30 mouse cellular contexts compared by ENCODE assay signal in the genomic region with DNA sequence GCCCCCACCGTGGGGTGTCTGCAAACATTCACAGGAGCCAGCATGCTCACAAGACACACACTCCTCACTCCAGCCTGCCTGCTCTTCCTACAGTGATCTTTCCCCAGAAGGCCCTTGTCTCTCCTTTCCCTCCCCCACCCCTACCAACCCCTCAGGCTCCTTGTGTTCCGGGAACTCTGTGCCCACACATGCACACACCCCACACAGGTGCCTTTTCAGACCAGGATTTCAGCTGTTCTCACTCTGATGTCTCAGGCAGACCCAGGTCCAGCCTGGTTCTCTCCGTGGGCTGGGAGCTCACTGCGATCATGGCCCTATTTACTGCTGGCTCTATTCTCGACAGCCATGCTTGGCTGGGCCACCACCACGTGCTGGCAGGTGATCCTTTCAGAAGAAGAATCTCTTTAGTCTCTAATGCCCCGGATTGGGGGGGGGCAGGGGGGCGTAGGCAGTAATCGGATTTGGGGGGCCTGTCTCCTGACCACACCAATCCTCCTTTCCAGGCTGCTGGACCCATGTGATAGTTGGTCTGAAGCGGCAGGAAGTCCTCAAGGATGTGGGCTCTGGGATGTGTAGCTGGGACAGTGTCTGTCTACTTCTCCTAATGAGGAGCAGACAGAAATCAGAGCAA. TPM values are rescaled to one million over a fixed set of nuclear protein-coding genes. Genes with fewer than 3 reads are reported as not detected.
DNase-seq lines count a peak whose midpoint lies in the region; ATAC-seq and TF ChIP-seq lines count a peak whose summit lies in the region.
"Had no signal": no experiment of that assay in that cellular context is flagged by ENCODE, and none has a peak within 500 bp of the region (broad histone marks: within the 10 kb centered on the region; RNA-seq: fewer than 3 reads in every experiment).

No protein-coding gene starts in this region.

- H3K9ac ChIP-seq in midbrain, embryonic 14.5 days (replicated peaks; ENCODE audit: low read length) = no peak overlapping the region
- H3K9ac ChIP-seq in ES-E14 (ENCODE audit: insufficient read depth, low read depth, low read length, poor library complexity, severe bottlenecking) = peak overlapping the region; percentile 68
- no peak overlapping the region for H3K9ac ChIP-seq in embryonic facial prominence, embryonic 15.5 days
- H3K9ac ChIP-seq: forebrain, embryonic 12.5 days; heart, embryonic 12.5 days; hindbrain, embryonic 12.5 days; lung, embryonic 14.5 days; stomach, embryonic 15.5 days had no signal

- H3K27ac ChIP-seq in heart, embryonic 10.5 days = peak overlapping the region; percentile 78
- H3K27ac ChIP-seq in midbrain, embryonic 10.5 days (replicated peaks) = peak overlapping the region; percentile 47
- H3K27ac ChIP-seq in midbrain, embryonic 14.5 days (replicated peaks; ENCODE audit: low read depth, low read length) = no peak overlapping the region
- peak overlapping the region; percentile 29; the same call in 1 of the 2 replicates for H3K27ac ChIP-seq in ES-E14 (ENCODE audit: insufficient read depth, low read depth, low read length, poor library complexity, severe bottlenecking)
- H3K27ac ChIP-seq in embryonic facial prominence, embryonic 15.5 days (replicated peaks) = peak overlapping the region; percentile 45; the same call in 1 of the 2 replicates
- H3K27ac ChIP-seq: forebrain, embryonic 12.5 days; hindbrain, embryonic 12.5 days; kidney, postnatal 0 days; stomach, embryonic 15.5 days had no signal

- peaks cover 67% of the 10 kb centered on the region for H3K4me1 ChIP-seq in heart, embryonic 10.5 days
- H3K4me1 ChIP-seq in midbrain, embryonic 10.5 days = peaks cover 47% of the 10 kb centered on the region
- no peaks in the 10 kb centered on the region for H3K4me1 ChIP-seq in midbrain, embryonic 14.5 days (ENCODE audit: control insufficient read depth, insufficient read depth, low read length)
- peaks cover 24 to 44% of the 10 kb centered on the region in 2 experiments for H3K4me1 ChIP-seq in ES-E14 (ENCODE audit: control insufficient read depth in 2 of 2, insufficient read depth in 2 of 2, low read length in 2 of 2, poor library complexity in 1 of 2)
- H3K4me1 ChIP-seq in embryonic facial prominence, embryonic 15.5 days = peaks cover 28% of the 10 kb centered on the region

- WGBS in heart, embryonic 10.5 days = 71% methylated on average over 10 of the region's 10 CpGs
- WGBS in midbrain, embryonic 10.5 days = 43% methylated on average over 10 of the region's 10 CpGs
- WGBS in midbrain, embryonic 14.5 days = 27% methylated on average over 10 of the region's 10 CpGs
- 44% methylated on average over 10 of the region's 10 CpGs for WGBS in embryonic facial prominence, embryonic 15.5 days

- no peak overlapping the region for H3K4me3 ChIP-seq in heart, embryonic 10.5 days
- H3K4me3 ChIP-seq in midbrain, embryonic 10.5 days = no peak overlapping the region
- H3K4me3 ChIP-seq in midbrain, embryonic 14.5 days (replicated peaks; ENCODE audit: low read depth, low read length) = no peak overlapping the region
- H3K4me3 ChIP-seq in ES-E14 (ENCODE audit: insufficient read depth in 1 of 2, low read depth in 1 of 2, low read length in 2 of 2, poor library complexity in 1 of 2, severe bottlenecking in 1 of 2) = no peak overlapping the region
- no peak overlapping the region for H3K4me3 ChIP-seq in embryonic facial prominence, embryonic 15.5 days (replicated peaks)
- H3K4me3 ChIP-seq: forebrain, embryonic 12.5 days; heart, embryonic 12.5 days; hindbrain, embryonic 12.5 days; stomach, embryonic 15.5 days had no signal

- H3K36me3 ChIP-seq in heart, embryonic 10.5 days = no peaks in the 10 kb centered on the region
- H3K36me3 ChIP-seq in midbrain, embryonic 10.5 days = no peaks in the 10 kb centered on the region
- H3K36me3 ChIP-seq in midbrain, embryonic 14.5 days (ENCODE audit: control insufficient read depth, insufficient read depth, low read length) = no peaks in the 10 kb centered on the region
- H3K36me3 ChIP-seq in ES-E14 (ENCODE audit: control insufficient read depth, insufficient read depth, low read length, poor library complexity, severe bottlenecking) = no peaks in the 10 kb centered on the region
- H3K36me3 ChIP-seq in embryonic facial prominence, embryonic 15.5 days = no peaks in the 10 kb centered on the region
- H3K36me3 ChIP-seq: forebrain, embryonic 12.5 days; heart, embryonic 12.5 days; hindbrain, embryonic 12.5 days; stomach, embryonic 15.5 days had no signal

- H3K4me2 ChIP-seq in midbrain, embryonic 14.5 days (ENCODE audit: low read length) = no peak overlapping the region
- no peak overlapping the region for H3K4me2 ChIP-seq in embryonic facial prominence, embryonic 15.5 days (replicated peaks)
- H3K4me2 ChIP-seq: forebrain, embryonic 12.5 days; heart, embryonic 12.5 days; hindbrain, embryonic 12.5 days; lung, embryonic 14.5 days; stomach, embryonic 15.5 days had no signal

- ATAC-seq in midbrain, embryonic 14.5 days (ENCODE audit: low FRiP score, low TSS enrichment) = no peak
- ATAC-seq in embryonic facial prominence, embryonic 15.5 days (ENCODE audit: insufficient number of reproducible peaks, low FRiP score, low TSS enrichment, low read depth) = 0 out of 2 replicates have a peak, but pooled peaks have one; percentile 5

- no peaks in the 10 kb centered on the region for H3K9me3 ChIP-seq in heart, embryonic 10.5 days
- H3K9me3 ChIP-seq in midbrain, embryonic 10.5 days (replicated peaks) = no peaks in the 10 kb centered on the region
- H3K9me3 ChIP-seq in midbrain, embryonic 14.5 days (ENCODE audit: control insufficient read depth, low read length) = no peaks in the 10 kb centered on the region
- H3K9me3 ChIP-seq in ES-E14 (ENCODE audit: control insufficient read depth, insufficient read depth, low read depth, low read length) = no peaks in the 10 kb centered on the region
- no peaks in the 10 kb centered on the region for H3K9me3 ChIP-seq in embryonic facial prominence, embryonic 15.5 days (replicated peaks)
- H3K9me3 ChIP-seq: forebrain, embryonic 12.5 days; heart, embryonic 12.5 days; hindbrain, embryonic 12.5 days; stomach, embryonic 15.5 days had no signal

- H3K27me3 ChIP-seq in heart, embryonic 10.5 days (ENCODE audit: insufficient read depth, poor library complexity, severe bottlenecking) = no peaks in the 10 kb centered on the region
- H3K27me3 ChIP-seq in midbrain, embryonic 10.5 days (ENCODE audit: low read depth, poor library complexity, severe bottlenecking) = no peaks in the 10 kb centered on the region
- no peaks in the 10 kb centered on the region for H3K27me3 ChIP-seq in midbrain, embryonic 14.5 days (ENCODE audit: control insufficient read depth, insufficient read depth, low read length)
- no peaks in the 10 kb centered on the region for H3K27me3 ChIP-seq in embryonic facial prominence, embryonic 15.5 days
- H3K27me3 ChIP-seq: forebrain, embryonic 12.5 days; heart, embryonic 12.5 days; hindbrain, embryonic 12.5 days; stomach, embryonic 15.5 days had no signal

- no peak for DNase-seq in heart, embryonic 10.5 days (ENCODE audit: low spot score)
- DNase-seq in heart, adult 8-10 months (ENCODE audit: low spot score) = no peak
- no peak for DNase-seq in midbrain, embryonic 10.5 days (ENCODE audit: low spot score)
- no peak for DNase-seq in midbrain, embryonic 14.5 days
- no peak for DNase-seq in ES-E14 (ENCODE audit: low read depth, low spot score)
- no peak for DNase-seq in cerebellum, postnatal 25 days
- DNase-seq in ovary, postnatal 14 days (ENCODE audit: low spot score) = no peak
- DNase-seq: adrenal gland, postnatal 10 days; cerebellum, adult 18-20 months; cerebellum, postnatal 36 days; embryo, embryonic 11 days; heart, postnatal 14 days; kidney, adult 18-20 months; layer of hippocampus, adult 9-11 months; lung, embryonic 14.5 days; right cerebral cortex, adult 18-20 months; thymus, adult 2 months; thymus, postnatal 4 days had no signal

- in situ Hi-C loops in ES-E14 (cut with MboI; ENCODE audit: low sequenced_read_pairs in 2 of 2, unreplicated experiment in 2 of 2) = loop anchor here in 1 of 2 experiments (25.0 kb wide), 1 partner anchor 101 kb away; a partner anchor contains a TSS

TF ChIP-seq in ES-E14, 5 proteins besides CTCF, POLR2A, EP300 and RAD21:
- TF ChIP-seq HCFC1 (IDR thresholded peaks at IDR 0.05; ENCODE audit: borderline replicate concordance, insufficient read depth, low read length) (no peak), CHD2 (IDR thresholded peaks at IDR 0.05; ENCODE audit: low read depth, low read length) (no peak), ZNF384 (IDR thresholded peaks at IDR 0.05; ENCODE audit: low read depth, low read length) (no peak), MAFK (IDR thresholded peaks at IDR 0.05; ENCODE audit: insufficient read depth, low read depth, low read length) (no peak), ZC3H11A (IDR thresholded peaks at IDR 0.05; ENCODE audit: borderline replicate concordance, low read depth, low read length) (no peak)

RNA-seq across cellular contexts. Expression of a gene that starts 49.8 kb away (rescaled TPM):
- not detected in 2 replicates for polyA plus RNA-seq in heart, embryonic 10.5 days (2016; fragmentation: Nextera tagmentation; extraction: Ambion mirVana)
- under 1 TPM in 3 of 4 experiments, not detected in 1; 0.09 to 0.19 (median 0.17) TPM for total RNA-seq in heart, adult 8-10 months (2022)
- polyA plus RNA-seq in midbrain, embryonic 10.5 days (2016; fragmentation: Nextera tagmentation; extraction: Ambion mirVana) = not detected in 2 replicates
- not detected in 2 replicates for polyA plus RNA-seq in midbrain, embryonic 14.5 days (2014; fragmentation: Nextera tagmentation; extraction: Ambion mirVana)
- not detected in 2 replicates for total RNA-seq in ES-E14 (2012; rRNA removed)
- 0.16 TPM in 1 of 2 replicates, not detected in the other for polyA plus RNA-seq in embryonic facial prominence, embryonic 15.5 days (2015; fragmentation: Nextera tagmentation; extraction: Ambion mirVana)
- total RNA-seq: gastrocnemius, postnatal 4 days; left cerebral cortex, adult 18-20 months; megakaryocyte, adult 5-6 weeks; MEL; neutrophil, adult 5-6 weeks had no signal
- polyA plus RNA-seq: forebrain, embryonic 12.5 days; heart, embryonic 12.5 days; hindbrain, embryonic 12.5 days; kidney, postnatal 0 days; lung, embryonic 14.5 days; midbrain, postnatal 0 days; stomach, embryonic 15.5 days had no signal
